15 mouse cellular contexts compared by ENCODE assay signal in genomic region chr8:122243310-122243709, GRCm38 (mm10).
"Had no signal": no experiment of that assay in that cellular context is flagged by ENCODE, and none has a peak within 500 bp of the region (broad histone marks: within the 10 kb centered on the region; RNA-seq: fewer than 3 reads in every experiment).

No protein-coding gene starts in this region.

- H3K9me3 ChIP-seq: midbrain, embryonic 10.5 days; midbrain, embryonic 13.5 days; midbrain, embryonic 15.5 days; neural tube, embryonic 12.5 days; stomach, embryonic 15.5 days had no signal

- H3K27me3 ChIP-seq: midbrain, embryonic 13.5 days; midbrain, embryonic 15.5 days; neural tube, embryonic 12.5 days; stomach, embryonic 15.5 days had no signal

- H3K4me2 ChIP-seq: lung, embryonic 14.5 days; midbrain, embryonic 13.5 days; midbrain, embryonic 15.5 days; neural tube, embryonic 12.5 days; stomach, embryonic 15.5 days had no signal

- H3K4me3 ChIP-seq: midbrain, embryonic 10.5 days; midbrain, embryonic 13.5 days; midbrain, embryonic 15.5 days; neural tube, embryonic 12.5 days; stomach, embryonic 15.5 days had no signal

- ATAC-seq: midbrain, embryonic 13.5 days; midbrain, embryonic 15.5 days had no signal

- H3K4me1 ChIP-seq: midbrain, embryonic 13.5 days; midbrain, embryonic 15.5 days had no signal

- H3K36me3 ChIP-seq: midbrain, embryonic 10.5 days; midbrain, embryonic 13.5 days; midbrain, embryonic 15.5 days; neural tube, embryonic 12.5 days; stomach, embryonic 15.5 days had no signal

- DNase-seq: lung, adult 18-20 months; lung, embryonic 14.5 days; lung, postnatal 10 days; lung, postnatal 4 days; right cerebral cortex, postnatal 14 days; thymus, adult 2 months; thymus, postnatal 25 days; thymus, postnatal 4 days had no signal

- H3K27ac ChIP-seq: liver, embryonic 14.5 days; midbrain, embryonic 10.5 days; midbrain, embryonic 13.5 days; midbrain, embryonic 15.5 days; neural tube, embryonic 12.5 days; stomach, embryonic 15.5 days; stomach, postnatal 0 days had no signal

- H3K9ac ChIP-seq: liver, embryonic 14.5 days; lung, embryonic 14.5 days; midbrain, embryonic 13.5 days; midbrain, embryonic 15.5 days; neural tube, embryonic 12.5 days; stomach, embryonic 15.5 days had no signal
